Mouse (Mus musculus) C2C12 (cell line): Measurements from ENCODE around the gene Gm17455.

Experiments
- CTCF ChIP-seq: IDR thresholded peaks from one replicate; pipeline ENCODE4 v1.5.1; 2011; ENCODE audit not compliant: control insufficient read depth, insufficient read depth, insufficient read length
- MAX ChIP-seq: IDR thresholded peaks from one replicate; pipeline ENCODE4 v1.6.1; 2011; ENCODE audit warnings: mild to moderate bottlenecking, control low read depth
- MYOD1 ChIP-seq: IDR thresholded peaks from one replicate; pipeline ENCODE4 v1.6.1; 2011; ENCODE audit warnings: low read depth; ENCODE audit not compliant: control insufficient read depth, insufficient read length
- MYOG ChIP-seq: IDR thresholded peaks from one replicate; pipeline ENCODE4 v1.6.1; 2011; ENCODE audit not compliant: control insufficient read depth, insufficient read length; ENCODE audit errors: extremely low read depth
- USF1 ChIP-seq: IDR thresholded peaks from one replicate; pipeline ENCODE4 v1.6.1; 2011; ENCODE audit warnings: low read depth, mild to moderate bottlenecking, control low read depth, moderate library complexity

DNA sequence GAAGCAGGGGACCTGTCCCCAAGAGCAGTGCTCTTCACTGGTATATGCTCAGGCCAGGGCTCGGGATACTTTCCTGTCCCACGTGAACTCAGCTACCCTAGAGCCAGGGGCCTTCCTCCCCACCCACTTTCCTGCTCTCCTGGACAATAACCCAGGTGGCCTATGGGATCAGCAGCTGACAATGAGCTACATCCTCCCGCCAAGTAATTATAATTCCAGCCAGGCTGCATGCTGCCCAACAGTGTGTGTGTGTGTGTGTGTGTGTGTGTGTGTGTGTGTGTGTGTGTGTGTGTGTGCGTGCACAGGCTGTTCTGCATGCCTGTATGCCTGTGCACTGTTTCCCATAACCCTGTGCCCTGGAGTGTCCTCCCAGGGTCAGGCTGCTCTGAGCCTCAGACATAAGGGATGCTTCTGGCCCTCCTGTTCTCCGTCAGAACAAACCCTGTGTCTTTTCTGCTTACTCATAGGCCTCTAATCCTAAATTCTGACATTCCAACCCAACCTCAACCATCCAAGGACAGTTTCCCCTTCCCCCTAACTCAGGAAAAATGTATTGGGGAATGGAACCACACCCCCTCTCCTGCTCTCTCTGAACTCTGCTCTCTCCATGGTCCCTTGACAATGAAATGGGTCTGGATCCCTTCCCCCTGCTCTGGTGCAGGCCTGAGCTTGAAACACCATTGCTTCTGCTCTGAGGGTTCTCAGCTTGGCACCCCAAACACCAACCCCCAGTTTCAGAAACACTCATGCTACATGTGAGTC, 46.1 kb upstream of the Gm17455 start:
- TF ChIP-seq CTCF (no peak), USF1 (no peak), MYOD1 (no peak), MYOG (no peak), MAX (no peak)
